Mouse (Mus musculus) heart, embryonic 12.5 days (tissue): ENCODE data around the gene Eepd1. TPM values are rescaled to one million over a fixed set of nuclear protein-coding genes. Genes with fewer than 3 reads are reported as not detected.

Experiments
- polyA plus RNA-seq: library from polyadenylated mRNA; unstranded; fragments of >200 nt; fragmentation: Nextera tagmentation; extraction: Ambion mirVana; gene quantifications from 2 replicates; pipeline ENCODE4 v1.2.1, GENCODE M21; 2016

The Eepd1 gene
- polyA plus RNA-seq, 1 experiment from 2014 or later = 26.3 TPM

Other genes starting within 250 kb of the Eepd1 start
- 299 and 306 TPM in 2 replicates for gene Sept7, start 229.1 kb upstream of the Eepd1 start, polyA plus RNA-seq